Mouse (Mus musculus) CH12.LX (cell line): ENCODE measurements at regions not wholly inside any gene's neighbourhood (a gene's known extent, or its start where the extent isn't known, plus 50 kb on each side); places are given as distances from the start of the nearest gene placed in this dataset.

Source experiments
- DNase-seq: peaks from one replicate; pipeline ENCODE4 v3.0.0-alpha.2; 2013; ENCODE audit errors: extremely low read depth
- H3K27ac ChIP-seq: 2 replicates; pipeline ENCODE4 v1.5.1; 2012; ENCODE audit warnings: low read depth, mild to moderate bottlenecking, control low read depth, moderate library complexity; ENCODE audit not compliant: insufficient read depth
- H3K27me3 ChIP-seq: replicated peaks from 2 replicates; pipeline ENCODE3; 2012; ENCODE audit warnings: inconsistent platforms
- H3K36me3 ChIP-seq, 2 experiments: replicated peaks in 1 of 2; 2 replicates each; pipeline versions ENCODE3 to v1.6.1; 2012; ENCODE audit warnings: inconsistent platforms in 1 of 2, low read length in 1 of 2, mild to moderate bottlenecking in 1 of 2, mixed read lengths in 1 of 2, moderate library complexity in 1 of 2; ENCODE audit not compliant: control insufficient read depth in 1 of 2, insufficient read depth in 1 of 2
- H3K4me1 ChIP-seq, 2 experiments: 2 replicates each; pipeline ENCODE4 v1.6.1; 2012; ENCODE audit warnings: inconsistent platforms in 1 of 2, moderate library complexity in 1 of 2; ENCODE audit not compliant: insufficient read depth in 2 of 2, control insufficient read depth in 1 of 2
- H3K4me2 ChIP-seq: 2 replicates; pipeline ENCODE4 v1.6.1; 2012; ENCODE audit warnings: low read depth, mild to moderate bottlenecking, control low read depth; ENCODE audit not compliant: poor library complexity, insufficient read depth, severe bottlenecking
- H3K4me3 ChIP-seq, 3 experiments: fragments of 150-350 bp in 1 of 3; sonication (generic) in 1 of 3; replicated peaks in 1 of 3; 2 replicates each; pipeline versions ENCODE3 to v1.5.1; 2011 to 2012; ENCODE audit warnings: low read depth in 2 of 3, low read length in 2 of 3, mild to moderate bottlenecking in 2 of 3, moderate library complexity in 2 of 3, control low read depth in 1 of 3, improper control_type of control experiment in 1 of 3, inconsistent platforms in 1 of 3, mixed read lengths in 1 of 3; ENCODE audit not compliant: poor library complexity in 1 of 3
- H3K79me2 ChIP-seq: replicated peaks from 2 replicates; pipeline ENCODE4 v1.6.1; 2012; ENCODE audit warnings: mild to moderate bottlenecking, moderate library complexity; ENCODE audit not compliant: control insufficient read depth, poor library complexity, insufficient read depth, severe bottlenecking; ENCODE audit errors: extremely low read depth
- H3K9ac ChIP-seq: 2 replicates; pipeline ENCODE4 v1.6.1; 2012; ENCODE audit warnings: low read depth, mild to moderate bottlenecking, control low read depth, moderate library complexity; ENCODE audit not compliant: insufficient read depth
- H3K9me3 ChIP-seq: replicated peaks from 2 replicates; pipeline ENCODE3; 2012; ENCODE audit warnings: low read length, inconsistent platforms, mixed read lengths
- BHLHE40 ChIP-seq: IDR thresholded peaks from 2 replicates; pipeline ENCODE4 v1.6.1; 2011; ENCODE audit warnings: mild to moderate bottlenecking, low read depth, low read length, improper control_type of control experiment
- CHD1 ChIP-seq: IDR thresholded peaks from 2 replicates; pipeline ENCODE4 v1.6.1; 2012; ENCODE audit warnings: low read depth, low read length, improper control_type of control experiment, inconsistent platforms
- E2F4 ChIP-seq: IDR thresholded peaks from 2 replicates; pipeline ENCODE4 v1.6.1; 2011; ENCODE audit warnings: low read depth, low read length, improper control_type of control experiment; ENCODE audit not compliant: insufficient replicate concordance
- ELF1 ChIP-seq: IDR thresholded peaks from 2 replicates; pipeline ENCODE4 v1.6.1; 2014; ENCODE audit warnings: low read depth, mild to moderate bottlenecking, inconsistent platforms, low read length, improper control_type of control experiment
- EP300 ChIP-seq: IDR thresholded peaks from 2 replicates; pipeline ENCODE4 v1.6.1; 2011; ENCODE audit warnings: low read length, improper control_type of control experiment
- ETS1 ChIP-seq: conservative IDR thresholded peaks from 2 replicates; pipeline ENCODE4 v1.6.1; 2012; ENCODE audit warnings: low read depth, mild to moderate bottlenecking, inconsistent platforms, low read length, improper control_type of control experiment, moderate library complexity
- GABPA ChIP-seq: IDR thresholded peaks from 2 replicates; pipeline ENCODE4 v1.6.1; 2012; ENCODE audit warnings: low read depth, low read length, improper control_type of control experiment, inconsistent platforms; ENCODE audit not compliant: insufficient replicate concordance
- MAZ ChIP-seq: IDR thresholded peaks from 2 replicates; pipeline ENCODE4 v1.6.1; 2012; ENCODE audit warnings: low read depth, mild to moderate bottlenecking, inconsistent platforms, low read length, improper control_type of control experiment, moderate library complexity
- MEF2A ChIP-seq: IDR thresholded peaks from 2 replicates; pipeline ENCODE4 v1.6.1; 2014; ENCODE audit warnings: low read depth, mild to moderate bottlenecking, inconsistent platforms, low read length, improper control_type of control experiment, borderline replicate concordance
- MYC ChIP-seq: IDR thresholded peaks from 2 replicates; pipeline ENCODE4 v1.6.1; 2011; ENCODE audit warnings: low read depth, mild to moderate bottlenecking, improper control_type of control experiment, low read length
- PAX5 ChIP-seq: IDR thresholded peaks from 2 replicates; pipeline ENCODE4 v1.6.1; 2012; ENCODE audit warnings: low read length, inconsistent platforms, mixed read lengths
- POLR2AphosphoS2 ChIP-seq: IDR thresholded peaks from 2 replicates; pipeline ENCODE4 v1.6.1; 2011; ENCODE audit warnings: low read depth, low read length, improper control_type of control experiment
- RAD21 ChIP-seq: IDR thresholded peaks from 2 replicates; pipeline ENCODE4 v1.6.1; 2011; ENCODE audit warnings: low read depth, mild to moderate bottlenecking, low read length, improper control_type of control experiment, moderate library complexity
- RCOR1 ChIP-seq: conservative IDR thresholded peaks from 2 replicates; pipeline ENCODE4 v1.6.1; 2012; ENCODE audit warnings: low read depth, mild to moderate bottlenecking, inconsistent platforms, low read length, improper control_type of control experiment
- SIN3A ChIP-seq: IDR thresholded peaks from 2 replicates; pipeline ENCODE4 v1.6.1; 2012; ENCODE audit warnings: low read length, improper control_type of control experiment, inconsistent platforms
- ZC3H11A ChIP-seq: IDR thresholded peaks from 2 replicates; pipeline ENCODE4 v1.6.1; 2012; ENCODE audit warnings: low read depth, mild to moderate bottlenecking, inconsistent platforms, low read length, improper control_type of control experiment
- ZMIZ1 ChIP-seq: IDR thresholded peaks from 2 replicates; pipeline ENCODE4 v1.6.1; 2012; ENCODE audit warnings: low read depth, mild to moderate bottlenecking, inconsistent platforms, low read length, improper control_type of control experiment
- ZNF384 ChIP-seq: IDR thresholded peaks from 2 replicates; pipeline ENCODE4 v1.6.1; 2012; ENCODE audit warnings: low read depth, low read length, improper control_type of control experiment, inconsistent platforms
- dilution Hi-C: fragments of 300-500 bp; cut with MboI; formaldehyde crosslinking; loops from 2 replicates; pipeline ENCODE4 v1.14.3; 2020; ENCODE audit warnings: low sequenced_read_pairs; ENCODE audit not compliant: extremely low pct_unique_long_range_greater_than_20kb, extremely low pct_ligation_motif_present
- in situ Hi-C: fragments of 300-500 bp; cut with MboI; formaldehyde crosslinking; loops from 3 replicates; pipeline ENCODE4 v1.14.3; 2019; ENCODE audit warnings: low sequenced_read_pairs, low pct_ligation_motif_present, low pct_unique_long_range_greater_than_20kb, mixed read lengths

- Histone ChIP-seq H3K79me2 (no peaks in the 10 kb centered on the region), H3K4me3 (no peak overlapping the region), H3K36me3 (no peaks in the 10 kb centered on the region), H3K4me2 (no peak overlapping the region), H3K9me3 (peaks cover 9% of the 10 kb centered on the region), H3K27me3 (no peaks in the 10 kb centered on the region), H3K27ac (no peak overlapping the region), H3K9ac (no peak overlapping the region), H3K4me1 (no peaks in the 10 kb centered on the region)
- in situ Hi-C loops, result no loop called here
- TF ChIP-seq ZMIZ1, result no peak
- TF ChIP-seq RAD21, result no peak
- no peak for TF ChIP-seq MEF2A
- TF ChIP-seq MAZ, result no peak
- no peak for TF ChIP-seq ZNF384
- TF ChIP-seq E2F4, result no peak
- no peak for TF ChIP-seq ETS1
- TF ChIP-seq EP300, result no peak
- TF ChIP-seq GABPA, result no peak
- no peak for TF ChIP-seq POLR2AphosphoS2
- no peak for TF ChIP-seq SIN3A
- no peak for TF ChIP-seq RCOR1
- no peak for TF ChIP-seq ELF1
- no peak for TF ChIP-seq PAX5
- no peak for TF ChIP-seq BHLHE40
- dilution Hi-C loops, result no loop called here
- no peak for DNase-seq
These were observed 399.0 kb downstream of the Flrt2 start for GRCm38 (mm10) chr12:96090995-96091394.

DNA sequence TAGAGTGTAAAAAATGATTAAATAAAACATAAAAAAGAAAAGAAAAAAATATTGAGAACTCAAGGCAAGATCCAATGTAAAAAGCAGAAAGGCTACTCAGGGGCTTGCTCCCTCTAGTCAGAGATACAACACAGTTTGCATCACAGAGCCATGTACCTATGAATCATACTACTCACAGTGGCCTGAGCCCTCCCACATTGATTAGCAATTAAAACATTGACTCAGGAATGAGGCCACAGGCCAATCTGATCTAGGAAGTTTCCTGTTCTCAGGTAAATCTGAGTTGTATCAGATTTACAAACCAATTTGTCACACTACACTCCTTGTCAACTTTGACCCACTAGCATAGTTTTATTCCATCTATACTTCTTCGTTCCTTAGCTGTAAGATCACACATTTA is 414.2 kb downstream of the Flrt2 start:
- no peaks in the 10 kb centered on the region for H3K79me2 ChIP-seq
- dilution Hi-C loops (no loop called here), in situ Hi-C loops (no loop called here)
- H3K27me3 ChIP-seq, result no peaks in the 10 kb centered on the region
- no peak overlapping the region for H3K9ac ChIP-seq
- DNase-seq, result no peak
- no peaks in the 10 kb centered on the region for H3K36me3 ChIP-seq
- no peak overlapping the region for H3K4me3 ChIP-seq
- no peak overlapping the region for H3K4me2 ChIP-seq
- H3K9me3 ChIP-seq, result peaks cover 11% of the 10 kb centered on the region
- no peak for TF ChIP-seq ZC3H11A
- TF ChIP-seq MYC, result no peak
- no peak for TF ChIP-seq EP300
- no peak for TF ChIP-seq CHD1
- no peak overlapping the region for H3K27ac ChIP-seq
- no peaks in the 10 kb centered on the region for H3K4me1 ChIP-seq
